Mouse (Mus musculus) heart, postnatal 36 days (tissue): ENCODE measurements at regions not wholly inside any gene's neighbourhood (a gene's known extent, or its start where the extent isn't known, plus 50 kb on each side); places are given as distances from the start of the nearest gene placed in this dataset.

Experiments
- DNase-seq, 2 experiments: peaks; one replicate each; pipeline ENCODE4 v3.0.0; 2021 to 2022
- intact Hi-C: fragments of 180-260 bp; cut with DNase I; formaldehyde crosslinking; loops from one replicate; pipeline ENCODE4 v1.15.1; 2025

DNA sequence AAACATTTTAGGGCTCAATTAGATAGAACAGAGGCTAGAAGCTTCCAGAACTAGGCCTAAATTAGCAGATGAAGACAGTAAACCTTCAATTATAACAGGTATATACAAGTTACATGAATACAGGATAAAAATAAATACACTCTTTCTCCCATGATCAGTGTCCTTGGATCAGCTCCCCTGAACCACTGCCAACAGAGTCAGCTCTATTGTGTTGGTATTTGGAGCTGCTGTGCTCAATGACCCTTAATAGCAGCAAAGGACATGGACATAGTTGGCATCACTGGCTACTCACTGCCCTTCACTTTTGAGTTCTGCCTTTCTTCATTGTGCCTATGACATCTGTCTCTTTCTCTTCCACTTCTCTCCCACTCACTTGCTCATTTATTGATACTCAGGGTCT lies 639.1 kb upstream of the 4921530L21Rik start:
- peak in 1 of 2 experiments; percentile 22 for DNase-seq
- intact Hi-C loops: no loop called here

DNA sequence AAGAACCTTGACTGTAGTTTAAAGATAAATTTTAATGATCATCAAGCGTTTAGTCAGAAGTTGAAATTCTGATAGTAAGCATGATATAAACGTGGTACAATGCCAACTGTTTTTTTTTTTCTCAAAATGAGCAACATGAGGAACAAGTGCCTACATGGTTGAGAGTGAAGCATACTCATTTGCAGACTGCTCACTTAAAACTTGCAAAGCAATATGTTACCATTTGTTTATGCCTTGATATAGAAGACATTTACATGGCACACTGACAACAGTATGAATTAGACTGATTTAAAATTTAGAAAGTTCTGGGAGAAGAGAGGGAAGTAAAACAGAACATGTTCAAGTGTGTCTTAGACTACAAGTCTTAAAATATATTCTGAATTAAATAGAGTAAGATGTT lies 632.2 kb upstream of the 4921530L21Rik start:
- intact Hi-C loops: no loop called here

DNA sequence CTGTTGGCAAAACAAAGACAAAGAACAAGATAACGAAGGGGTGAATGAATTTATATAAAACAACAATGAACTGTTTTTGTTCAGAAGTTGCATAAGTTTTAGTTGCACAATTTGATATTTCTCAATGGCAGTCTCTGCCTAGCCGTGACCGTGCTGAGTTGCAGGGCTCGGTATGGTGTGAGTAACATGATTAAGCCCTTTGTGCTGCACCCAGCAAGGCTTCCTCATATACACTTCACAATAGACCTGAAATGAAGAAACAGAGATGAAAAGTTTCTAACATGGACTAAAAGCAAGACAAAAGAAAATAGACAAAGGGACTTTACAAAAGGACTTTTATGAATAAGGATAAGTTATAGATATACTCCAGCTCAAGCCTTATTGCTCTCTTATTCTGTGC lies 624.9 kb upstream of the 4921530L21Rik start:
- intact Hi-C loops: no loop called here
- no peak for DNase-seq

More for the DNA sequence above, 632.2 kb upstream of the 4921530L21Rik start:
- DNase-seq: no peak

DNA sequence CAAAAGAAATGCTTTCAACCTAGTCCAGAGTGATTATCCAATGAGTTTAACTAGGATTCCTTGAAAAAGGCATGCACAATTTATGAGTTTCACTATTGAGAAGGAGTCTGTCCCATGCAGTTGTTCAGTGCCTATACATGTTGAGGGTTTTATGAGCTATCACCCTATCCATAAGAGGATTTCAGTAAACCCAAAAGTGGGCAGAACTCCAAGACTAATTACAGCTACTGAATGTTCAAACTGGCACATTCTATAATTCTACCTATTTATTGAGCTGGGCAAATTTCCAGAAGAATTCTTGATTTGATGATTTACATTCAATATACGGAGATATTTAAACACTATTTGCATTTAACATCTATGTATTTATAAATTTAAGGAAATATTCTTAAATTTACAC lies 599.6 kb upstream of the 4921530L21Rik start:
- intact Hi-C loops: no loop called here
- DNase-seq: no peak

DNA sequence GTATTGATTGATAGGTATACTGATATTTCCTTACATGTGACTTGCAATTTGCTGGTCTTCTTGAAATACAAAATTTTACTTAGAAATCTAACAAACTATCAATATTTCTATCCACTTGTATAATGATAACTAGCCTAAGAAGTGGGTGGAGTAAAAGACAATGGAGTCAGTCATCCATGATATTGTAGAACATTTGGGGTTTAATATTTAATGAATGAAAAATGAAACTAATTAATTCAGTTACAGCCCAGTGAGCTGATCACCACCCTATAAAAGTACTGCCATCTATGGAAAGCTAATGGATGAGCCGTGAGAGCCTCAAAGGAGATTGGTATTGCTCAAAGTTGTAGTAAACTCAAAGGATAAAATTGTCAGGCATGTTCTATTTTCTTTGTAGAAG lies 599.0 kb upstream of the 4921530L21Rik start:
- intact Hi-C loops: no loop called here
- DNase-seq: no peak

DNA sequence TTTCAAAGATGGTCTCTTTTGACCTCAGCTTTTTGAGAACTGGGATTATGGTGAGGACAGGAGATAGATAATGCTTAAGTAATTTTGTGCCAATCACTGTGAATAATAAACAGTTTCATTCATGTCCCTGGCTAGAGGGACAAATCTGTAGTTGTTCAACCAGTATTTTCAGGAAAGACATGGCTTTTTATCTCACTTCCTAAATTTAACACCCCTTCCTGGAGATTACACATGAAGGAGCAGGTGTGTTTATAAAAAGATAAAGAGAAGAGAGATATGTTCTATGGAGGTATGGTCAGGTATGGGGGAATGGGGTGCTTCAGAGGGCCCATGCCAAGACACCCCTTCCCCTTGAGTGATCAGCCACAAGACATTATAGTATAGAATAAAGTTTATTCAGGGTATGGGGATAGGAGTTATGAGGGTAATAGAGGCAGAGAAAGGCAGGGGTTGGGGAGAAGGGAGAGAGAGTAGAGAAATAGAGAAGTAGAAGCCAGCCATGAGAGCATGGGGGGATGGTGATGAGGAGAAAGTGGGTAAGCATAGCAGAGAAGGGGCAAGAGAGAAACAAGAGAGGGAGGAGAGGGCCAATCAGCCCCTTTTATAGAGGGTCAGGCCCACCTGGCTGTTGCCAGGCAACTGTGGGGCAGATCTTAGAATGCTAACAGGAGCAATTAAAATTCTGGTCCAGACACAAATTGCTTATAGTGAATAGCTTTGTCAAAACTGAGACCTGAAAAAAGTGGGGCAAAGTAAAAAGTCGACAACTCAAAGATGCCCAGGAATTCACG lies 566.7 kb upstream of the 4921530L21Rik start:
- intact Hi-C loops: no loop called here
- DNase-seq: no peak

DNA sequence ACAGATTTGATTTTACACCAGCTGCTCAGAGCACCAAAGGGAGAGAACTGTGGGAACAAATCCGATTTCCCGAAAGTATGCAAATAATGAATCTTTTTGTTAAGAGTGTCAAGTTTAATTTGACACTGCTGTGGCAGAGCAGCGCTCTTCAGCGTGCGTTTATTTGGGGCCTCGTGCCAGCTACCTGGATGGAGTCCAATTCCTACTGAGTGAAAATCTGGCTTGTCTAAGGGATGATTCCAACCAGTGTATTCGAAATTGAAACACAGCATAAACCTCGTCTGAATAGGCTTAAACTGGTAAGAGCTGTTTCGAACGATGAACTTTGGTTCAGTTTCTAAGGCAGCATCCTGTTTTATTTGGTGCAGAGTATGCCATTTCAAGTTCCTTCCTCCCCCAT lies 524.1 kb upstream of the 4921530L21Rik start:
- intact Hi-C loops: no loop called here
- DNase-seq: no peak
